Mouse (Mus musculus) embryonic facial prominence, embryonic 13.5 days (tissue): ENCODE measurements at regions not wholly inside any gene's neighbourhood (a gene's known extent, or its start where the extent isn't known, plus 50 kb on each side); places are given as distances from the start of the nearest gene placed in this dataset.
"Not testable (repeated sequence)": the region's sequence is repeated elsewhere in the genome, so short reads cannot be mapped to it uniquely, and the experiment has no call there.

Source experiments
- ATAC-seq: fragments of 200-750 bp; cut with Nextera tagmentation; 2 replicates; pipeline ENCODE4 v1.8.0; 2017; ENCODE audit warnings: low read depth; ENCODE audit not compliant: insufficient number of reproducible peaks, insufficient read depth, low FRiP score, low TSS enrichment
- H3K27ac ChIP-seq: fragments of 300-500 bp; sonication (generic); 2 replicates; pipeline ENCODE4 v1.5.1; 2015; ENCODE audit warnings: moderate library complexity, mild to moderate bottlenecking, inconsistent platforms
- H3K27me3 ChIP-seq: fragments of 300-500 bp; sonication (generic); 2 replicates; pipeline ENCODE4 v1.6.1; 2015; ENCODE audit warnings: mild to moderate bottlenecking, inconsistent platforms
- H3K36me3 ChIP-seq: fragments of 300-500 bp; sonication (generic); 2 replicates; pipeline ENCODE4 v1.6.1; 2015; ENCODE audit warnings: mild to moderate bottlenecking, inconsistent platforms
- H3K4me1 ChIP-seq: fragments of 300-500 bp; sonication (generic); 2 replicates; pipeline ENCODE4 v1.6.1; 2015; ENCODE audit warnings: inconsistent platforms
- H3K4me2 ChIP-seq: fragments of 300-500 bp; sonication (generic); 2 replicates; pipeline ENCODE4 v1.6.1; 2015; ENCODE audit warnings: moderate library complexity, mild to moderate bottlenecking, inconsistent platforms
- H3K4me3 ChIP-seq: fragments of 300-500 bp; sonication (generic); 2 replicates; pipeline ENCODE4 v1.5.1; 2015; ENCODE audit warnings: mild to moderate bottlenecking, inconsistent platforms
- H3K9ac ChIP-seq: fragments of 300-500 bp; sonication (generic); 2 replicates; pipeline ENCODE4 v1.6.1; 2015; ENCODE audit warnings: mild to moderate bottlenecking, inconsistent platforms
- H3K9me3 ChIP-seq: fragments of 300-500 bp; sonication (generic); 2 replicates; pipeline ENCODE4 v1.6.1; 2016; ENCODE audit warnings: inconsistent platforms
- WGBS: fragments of 180-500 bp; shearing (Covaris S2); methylation state at CpG from one replicate; pipeline ENCODE4 v1.1.7; 2015; ENCODE audit warnings: mixed read lengths; 5-methylcytosine and 5-hydroxymethylcytosine counted together

- Histone ChIP-seq H3K4me3 (no peak overlapping the region), H3K4me1 (no peaks in the 10 kb centered on the region), H3K9me3 (no peaks in the 10 kb centered on the region), H3K27me3 (no peaks in the 10 kb centered on the region), H3K36me3 (no peaks in the 10 kb centered on the region), H3K9ac (no peak overlapping the region), H3K27ac (no peak overlapping the region), H3K4me2 (no peak overlapping the region)
- no peak for ATAC-seq
- WGBS = 77% methylated on average over 3 of the region's 3 CpGs
Measured at GRCm38 (mm10) chr14:104731319-104731995, 209.0 kb upstream of the Rnf219 start.

- not testable (repeated sequence) for H3K27me3 ChIP-seq, H3K4me2 ChIP-seq, H3K4me1 ChIP-seq, H3K9me3 ChIP-seq, H3K4me3 ChIP-seq, H3K9ac ChIP-seq, H3K27ac ChIP-seq, ATAC-seq, H3K36me3 ChIP-seq
- WGBS = 90% methylated on average over 21 of the region's 24 CpGs
Measured at GRCm38 (mm10) chr14:104715651-104716050, 193.2 kb upstream of the Rnf219 start.

- no peak overlapping the region for H3K4me3 ChIP-seq
- no peak for ATAC-seq
- H3K4me2 ChIP-seq = no peak overlapping the region
- H3K9me3 ChIP-seq = no peaks in the 10 kb centered on the region
- no peaks in the 10 kb centered on the region for H3K27me3 ChIP-seq
- H3K36me3 ChIP-seq = no peaks in the 10 kb centered on the region
- 0 out of 2 replicates have a peak, but pooled peaks cover 4% of the 10 kb centered on the region for H3K4me1 ChIP-seq
- H3K9ac ChIP-seq = no peak overlapping the region
- H3K27ac ChIP-seq = no peak overlapping the region
- WGBS = 71% methylated on average over 8 of the region's 8 CpGs
Measured at GRCm38 (mm10) chr14:104702283-104702893, 179.9 kb upstream of the Rnf219 start.

GRCm38 (mm10) chr14:104698962-104699361 lies 176.5 kb upstream of the Rnf219 start:
- ATAC-seq = no peak
- H3K4me1 ChIP-seq = 0 out of 2 replicates have a peak, but pooled peaks cover 4% of the 10 kb centered on the region
- H3K9me3 ChIP-seq = no peaks in the 10 kb centered on the region
- no peaks in the 10 kb centered on the region for H3K27me3 ChIP-seq
- no peaks in the 10 kb centered on the region for H3K36me3 ChIP-seq
- H3K9ac ChIP-seq = no peak overlapping the region
- WGBS = 50% methylated on average over 4 of the region's 4 CpGs
- no peak overlapping the region for H3K4me3 ChIP-seq
- no peak overlapping the region for H3K4me2 ChIP-seq
- no peak overlapping the region for H3K27ac ChIP-seq

GRCm38 (mm10) chr14:104695101-104695500 lies 172.7 kb upstream of the Rnf219 start:
- H3K9me3 ChIP-seq = no peaks in the 10 kb centered on the region
- ATAC-seq = no peak
- H3K36me3 ChIP-seq = no peaks in the 10 kb centered on the region
- WGBS = 77% methylated on average over 4 of the region's 4 CpGs
- H3K4me2 ChIP-seq = no peak overlapping the region
- 0 out of 2 replicates have a peak, but pooled peaks cover 4% of the 10 kb centered on the region for H3K4me1 ChIP-seq
- H3K27me3 ChIP-seq = no peaks in the 10 kb centered on the region
- no peak overlapping the region for H3K9ac ChIP-seq
- no peak overlapping the region for H3K4me3 ChIP-seq
- no peak overlapping the region for H3K27ac ChIP-seq

- H3K4me1 ChIP-seq = 0 out of 2 replicates have a peak, but pooled peaks cover 4% of the 10 kb centered on the region
- no peaks in the 10 kb centered on the region for H3K27me3 ChIP-seq
- H3K27ac ChIP-seq = no peak overlapping the region
- 56% methylated on average over 14 of the region's 14 CpGs for WGBS
- no peak overlapping the region for H3K9ac ChIP-seq
- no peaks in the 10 kb centered on the region for H3K9me3 ChIP-seq
- H3K36me3 ChIP-seq = no peaks in the 10 kb centered on the region
- 0 out of 2 replicates have a peak, but pooled peaks have one; percentile 73 for ATAC-seq
- H3K4me2 ChIP-seq = no peak overlapping the region
- no peak overlapping the region for H3K4me3 ChIP-seq
Measured at GRCm38 (mm10) chr14:104694174-104694803, 171.8 kb upstream of the Rnf219 start.

- Histone ChIP-seq H3K4me2 (no peak overlapping the region), H3K27me3 (no peaks in the 10 kb centered on the region), H3K27ac (no peak overlapping the region), H3K4me1 (no peaks in the 10 kb centered on the region), H3K9ac (no peak overlapping the region), H3K36me3 (no peaks in the 10 kb centered on the region), H3K9me3 (no peaks in the 10 kb centered on the region), H3K4me3 (no peak overlapping the region)
- no peak for ATAC-seq
- 88% methylated on average over 5 of the region's 5 CpGs for WGBS
Measured at GRCm38 (mm10) chr14:104692616-104693015, 170.2 kb upstream of the Rnf219 start.

- Histone ChIP-seq H3K27me3 (no peaks in the 10 kb centered on the region), H3K4me3 (no peak overlapping the region), H3K4me1 (no peaks in the 10 kb centered on the region), H3K4me2 (no peak overlapping the region), H3K9me3 (no peaks in the 10 kb centered on the region), H3K27ac (no peak overlapping the region), H3K9ac (no peak overlapping the region), H3K36me3 (no peaks in the 10 kb centered on the region)
- 85% methylated on average over 3 of the region's 3 CpGs for WGBS
- ATAC-seq = no peak
Measured at GRCm38 (mm10) chr14:104688440-104688839, 166.0 kb upstream of the Rnf219 start.

GRCm38 (mm10) chr14:104676810-104677209 lies 154.4 kb upstream of the Rnf219 start:
- Histone ChIP-seq H3K4me1 (no peaks in the 10 kb centered on the region), H3K9me3 (no peaks in the 10 kb centered on the region), H3K27me3 (peaks cover 4% of the 10 kb centered on the region; the same call in 1 of the 2 replicates), H3K27ac (no peak overlapping the region), H3K4me2 (no peak overlapping the region), H3K4me3 (no peak overlapping the region), H3K9ac (no peak overlapping the region), H3K36me3 (no peaks in the 10 kb centered on the region)
- no peak for ATAC-seq
- 22% methylated on average over 7 of the region's 7 CpGs for WGBS

GRCm38 (mm10) chr14:104661696-104662095 lies 139.3 kb upstream of the Rnf219 start:
- Histone ChIP-seq H3K4me1 (no peaks in the 10 kb centered on the region), H3K9ac (no peak overlapping the region), H3K36me3 (no peaks in the 10 kb centered on the region), H3K4me2 (no peak overlapping the region), H3K9me3 (no peaks in the 10 kb centered on the region), H3K4me3 (no peak overlapping the region), H3K27me3 (no peaks in the 10 kb centered on the region), H3K27ac (no peak overlapping the region)
- 84% methylated on average over 1 of the region's 1 CpGs for WGBS
- no peak for ATAC-seq

GRCm38 (mm10) chr14:104658751-104659150 lies 136.3 kb upstream of the Rnf219 start:
- no peak for ATAC-seq
- Histone ChIP-seq H3K27me3 (no peaks in the 10 kb centered on the region), H3K9me3 (no peaks in the 10 kb centered on the region), H3K4me3 (no peak overlapping the region), H3K27ac (no peak overlapping the region), H3K9ac (no peak overlapping the region), H3K4me1 (no peaks in the 10 kb centered on the region), H3K36me3 (no peaks in the 10 kb centered on the region), H3K4me2 (no peak overlapping the region)
- 87% methylated on average over 1 of the region's 1 CpGs for WGBS

GRCm38 (mm10) chr14:104649980-104650379 lies 127.5 kb upstream of the Rnf219 start:
- 75% methylated on average over 5 of the region's 5 CpGs for WGBS
- no peak overlapping the region for H3K4me3 ChIP-seq
- no peaks in the 10 kb centered on the region for H3K36me3 ChIP-seq

More at GRCm38 (mm10) chr14:104649980-104650379, 127.5 kb upstream of the Rnf219 start:
- no peak overlapping the region for H3K9ac ChIP-seq
- no peaks in the 10 kb centered on the region for H3K9me3 ChIP-seq
- no peak for ATAC-seq
- H3K4me1 ChIP-seq = no peaks in the 10 kb centered on the region
- H3K4me2 ChIP-seq = no peak overlapping the region
- H3K27me3 ChIP-seq = no peaks in the 10 kb centered on the region
- no peak overlapping the region for H3K27ac ChIP-seq
